Mouse (Mus musculus) heart, postnatal 0 days (tissue): ENCODE data around the gene Shpk. TPM values are rescaled to one million over a fixed set of nuclear protein-coding genes. Genes with fewer than 3 reads are reported as not detected.
A peak's percentile ranks its signal among the peaks of the same experiment; 100 is the strongest.

ENCODE experiments used
- ATAC-seq: fragments of 200-750 bp; cut with Nextera tagmentation; 2 replicates; pipeline ENCODE4 v1.8.0; 2017; ENCODE audit warnings: low read depth, moderate number of reproducible peaks, moderate library complexity; ENCODE audit not compliant: insufficient read depth
- DNase-seq: peaks from one replicate; pipeline ENCODE4 v3.0.0-alpha.2; 2016; ENCODE audit warnings: low spot score
- H3K27ac ChIP-seq: fragments of 300-500 bp; sonication (generic); 2 replicates; pipeline ENCODE4 v1.5.1; 2014; ENCODE audit warnings: low read depth, mild to moderate bottlenecking
- H3K27me3 ChIP-seq: fragments of 300-500 bp; sonication (generic); 2 replicates; pipeline ENCODE4 v1.6.1; 2014; ENCODE audit warnings: low read length, mixed read lengths; ENCODE audit not compliant: control insufficient read depth, insufficient read depth
- H3K36me3 ChIP-seq: fragments of 300-500 bp; sonication (generic); replicated peaks from 2 replicates; pipeline ENCODE4 v1.6.1; 2014; ENCODE audit warnings: low read length, mixed read lengths; ENCODE audit not compliant: control insufficient read depth, insufficient read depth
- H3K4me1 ChIP-seq: fragments of 300-500 bp; sonication (generic); 2 replicates; pipeline ENCODE4 v1.6.1; 2014; ENCODE audit warnings: antibody characterized with exemption; ENCODE audit not compliant: control insufficient read depth, insufficient read depth
- H3K4me2 ChIP-seq: fragments of 300-500 bp; sonication (generic); 2 replicates; pipeline ENCODE4 v1.6.1; 2014; ENCODE audit warnings: low read depth, mild to moderate bottlenecking, low read length, moderate library complexity
- H3K4me3 ChIP-seq: fragments of 300-500 bp; sonication (generic); 2 replicates; pipeline ENCODE4 v1.5.1; 2014; ENCODE audit warnings: low read depth, low read length
- H3K9ac ChIP-seq: fragments of 300-500 bp; sonication (generic); replicated peaks from 2 replicates; pipeline ENCODE4 v1.6.1; 2014; ENCODE audit warnings: low read depth, low read length, mixed read lengths
- H3K9me3 ChIP-seq: fragments of 300-500 bp; sonication (generic); replicated peaks from 2 replicates; pipeline ENCODE4 v1.6.1; 2016; ENCODE audit warnings: low read length; ENCODE audit not compliant: control insufficient read depth
- CTCF ChIP-seq: IDR thresholded peaks from 2 replicates; pipeline ENCODE4 v1.5.1; 2016; ENCODE audit warnings: antibody characterized with exemption, control low read depth, low read depth
- EP300 ChIP-seq: IDR thresholded peaks from 2 replicates; pipeline ENCODE4 v1.6.1; 2016; ENCODE audit warnings: antibody characterized with exemption, low read depth
- WGBS: fragments of 180-500 bp; shearing (Covaris S2); extraction: QIAGEN DNeasy Blood & Tissue Kit; methylation state at CpG from one replicate; pipeline ENCODE4 v1.1.7; 2014; 5-methylcytosine and 5-hydroxymethylcytosine counted together
- polyA plus RNA-seq: library from polyadenylated mRNA; unstranded; fragments of >200 nt; fragmentation: Nextera tagmentation; extraction: Ambion mirVana; gene quantifications from 2 replicates; pipeline ENCODE4 v1.2.1, GENCODE M21; 2015
- total RNA-seq: library from RNA; depleted of rRNA; stranded (reverse); fragments of >200 nt; gene quantifications from 2 replicates; pipeline ENCODE4 v1.2.3, GENCODE M21; 2014; ENCODE audit warnings: low replicate concordance; rRNA removed

The Shpk gene
- total RNA-seq (0.08 and 1.9 TPM in 2 replicates), polyA plus RNA-seq (0.77 and 0.95 TPM in 2 replicates)

DNA sequence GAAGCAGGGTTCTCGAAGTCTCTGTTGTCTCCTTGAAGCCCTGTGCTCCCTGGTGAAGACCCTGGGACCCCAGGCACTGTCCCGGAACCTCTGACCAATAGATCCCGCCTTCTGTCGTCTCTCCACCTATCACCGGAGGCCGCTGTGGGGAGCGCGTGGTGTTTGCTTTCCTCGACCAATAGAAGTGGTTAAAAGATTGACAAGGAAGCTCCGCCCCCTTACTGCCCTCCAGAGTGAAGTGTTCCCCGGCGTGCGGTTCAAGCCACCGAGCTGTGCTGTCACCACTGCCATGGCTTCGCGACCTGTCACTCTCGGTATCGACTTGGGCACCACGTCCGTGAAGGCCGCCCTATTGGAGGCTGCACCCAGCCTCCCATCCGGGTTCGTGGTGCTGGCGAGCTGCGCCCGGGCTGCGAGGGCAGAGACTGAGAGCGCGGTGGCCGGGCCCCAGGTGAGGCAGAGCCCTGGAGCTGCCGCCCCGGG lies at the start of gene Shpk:
Shpk (plus strand) TSS at position 231 of the 483 bp plus-strand sequence.
- peak within 1 kb of the TSS; percentile 62 for H3K9ac ChIP-seq
- ATAC-seq, result peak; percentile 97
- peak within 1 kb of the TSS; percentile 54 for H3K27ac ChIP-seq
- peak; percentile 99 for DNase-seq
- peak within 1 kb of the TSS; percentile 84 for H3K4me2 ChIP-seq
- peaks cover 7% of the 10 kb centered on the region; the same call in 1 of the 2 replicates for H3K36me3 ChIP-seq
- H3K4me1 ChIP-seq, result peaks cover 8% of the 10 kb centered on the region; the same call in 1 of the 2 replicates
- no peak for TF ChIP-seq CTCF
- no peak for TF ChIP-seq EP300
- peak within 1 kb of the TSS; percentile 67 for H3K4me3 ChIP-seq
- H3K27me3 ChIP-seq, result no peaks in the 10 kb centered on the region
- WGBS, result under 1% methylated on average over 32 of the region's 32 CpGs
- H3K9me3 ChIP-seq, result no peaks in the 10 kb centered on the region

GRCm38 (mm10) chr11:73155071-73155470 lies 44.2 kb upstream of the Shpk start:
- 61% methylated on average over 6 of the region's 6 CpGs for WGBS
- ATAC-seq, result no peak

DNA sequence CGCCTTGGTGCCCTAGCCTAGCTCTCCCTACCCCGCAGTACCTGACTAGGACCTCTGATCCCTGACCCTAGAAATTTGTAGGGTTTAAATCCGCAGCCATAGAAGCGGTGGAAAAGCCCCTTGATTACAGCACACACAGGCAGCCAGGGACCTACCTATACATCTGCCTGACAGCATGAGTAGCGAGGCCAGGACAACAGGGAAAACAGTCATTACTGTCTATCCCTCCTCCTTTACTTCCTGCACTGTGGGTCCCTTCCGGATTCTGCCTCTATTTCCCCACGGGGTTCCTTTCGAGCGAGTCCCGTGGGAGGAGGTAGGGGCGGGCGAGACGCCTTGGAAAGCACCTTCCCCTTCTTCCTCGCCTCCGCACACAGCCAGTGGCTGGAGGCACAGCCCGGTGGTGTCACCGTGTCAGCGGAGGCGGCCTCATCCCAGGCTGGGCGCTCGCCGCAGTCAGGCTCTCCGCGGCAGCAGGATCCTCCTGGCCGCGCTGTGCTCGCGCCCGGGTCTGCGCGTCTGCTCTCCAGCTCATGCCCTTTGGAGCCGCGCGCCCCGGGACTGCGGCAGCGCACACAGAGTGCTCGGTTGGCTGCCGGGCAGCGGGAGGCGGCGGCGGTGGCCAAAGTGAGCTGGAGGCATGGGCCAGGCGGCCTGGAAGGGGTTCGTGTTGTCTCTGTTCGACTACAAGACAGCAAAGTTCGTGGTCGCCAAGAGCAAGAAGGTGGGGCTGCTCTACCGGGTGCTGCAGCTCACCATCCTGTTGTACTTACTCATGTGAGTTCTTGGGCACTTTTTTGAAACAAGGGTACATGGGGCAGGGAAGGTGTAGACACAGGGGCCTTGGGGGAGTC lies 39.1 kb upstream of the Shpk start, which contains the start of gene P2rx5:
P2rx5 (plus strand) TSS at position 465 of the 854 bp plus-strand sequence.
- peak; percentile 75 for ATAC-seq

More at GRCm38 (mm10) chr11:73155071-73155470, 44.2 kb upstream of the Shpk start:
- H3K27ac ChIP-seq, result no peak overlapping the region
- H3K9me3 ChIP-seq, result no peaks in the 10 kb centered on the region
- no peak overlapping the region for H3K4me2 ChIP-seq
- H3K4me3 ChIP-seq, result no peak overlapping the region
- TF ChIP-seq CTCF, result no peak
- H3K9ac ChIP-seq, result no peak overlapping the region
- no peaks in the 10 kb centered on the region for H3K4me1 ChIP-seq
- DNase-seq, result no peak
- peaks cover 19% of the 10 kb centered on the region for H3K27me3 ChIP-seq
- H3K36me3 ChIP-seq, result no peaks in the 10 kb centered on the region

DNA sequence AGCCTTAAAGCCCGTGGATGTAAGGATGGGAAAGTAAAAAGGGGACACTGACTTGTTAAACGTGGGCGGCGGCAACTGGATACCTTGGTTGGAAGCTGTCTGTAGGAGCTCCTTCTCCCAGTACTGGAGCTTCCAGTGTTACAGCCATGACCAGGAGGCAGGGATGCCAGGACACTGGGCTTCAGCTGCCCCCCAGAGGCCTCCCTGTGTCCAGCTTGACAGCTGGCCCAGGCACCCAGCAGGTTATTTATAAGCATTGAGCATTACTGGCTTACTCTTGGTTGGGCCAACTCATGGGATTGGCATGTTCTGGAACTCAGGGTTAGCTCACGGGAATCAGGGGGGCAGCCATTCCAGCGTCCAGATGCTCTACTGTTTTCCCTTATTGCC lies 38.5 kb upstream of the Shpk start:
- peak overlapping the region; percentile 49 for H3K4me3 ChIP-seq
- ATAC-seq (peak; percentile 91), DNase-seq (peak; percentile 71)
- no peaks in the 10 kb centered on the region for H3K36me3 ChIP-seq
- H3K4me2 ChIP-seq, result peak overlapping the region; percentile 70
- peak overlapping the region; percentile 79 for H3K27ac ChIP-seq
- peak overlapping the region; percentile 54 for H3K9ac ChIP-seq
- WGBS, result 11% methylated on average over 6 of the region's 6 CpGs
- H3K9me3 ChIP-seq, result no peaks in the 10 kb centered on the region
- H3K27me3 ChIP-seq, result peaks cover 19% of the 10 kb centered on the region
- TF ChIP-seq CTCF (peak; percentile 39), EP300 (no peak)
- H3K4me1 ChIP-seq, result peaks cover 6% of the 10 kb centered on the region; the same call in 1 of the 2 replicates

More for the DNA sequence above, 39.1 kb upstream of the Shpk start, which contains the start of gene P2rx5:
- H3K4me1 ChIP-seq, result peaks cover 6% of the 10 kb centered on the region; the same call in 1 of the 2 replicates
- peak within 1 kb of the TSS; percentile 54 for H3K9ac ChIP-seq
- peak within 1 kb of the TSS; percentile 49 for H3K4me3 ChIP-seq
- peaks cover 19% of the 10 kb centered on the region for H3K27me3 ChIP-seq
- WGBS, result 4% methylated on average over 49 of the region's 49 CpGs
- H3K36me3 ChIP-seq, result no peaks in the 10 kb centered on the region
- H3K4me2 ChIP-seq, result peak within 1 kb of the TSS; percentile 70
- H3K9me3 ChIP-seq, result no peaks in the 10 kb centered on the region
- peak; percentile 41 for DNase-seq
- H3K27ac ChIP-seq, result peak within 1 kb of the TSS; percentile 79
- TF ChIP-seq CTCF, result no peak
- no peak for TF ChIP-seq EP300

- H3K36me3 ChIP-seq, result no peaks in the 10 kb centered on the region
- peaks cover 19% of the 10 kb centered on the region for H3K27me3 ChIP-seq
- TF ChIP-seq CTCF (no peak), EP300 (no peak)
- H3K9me3 ChIP-seq, result no peaks in the 10 kb centered on the region
- DNase-seq, result no peak
- no peak overlapping the region for H3K4me3 ChIP-seq
- peaks cover 6% of the 10 kb centered on the region; the same call in 1 of the 2 replicates for H3K4me1 ChIP-seq
- H3K9ac ChIP-seq, result no peak overlapping the region
- no peak for ATAC-seq
- 76% methylated on average over 4 of the region's 4 CpGs for WGBS
- H3K4me2 ChIP-seq, result no peak overlapping the region
- H3K27ac ChIP-seq, result peak overlapping the region; percentile 79
Observed at GRCm38 (mm10) chr11:73161616-73162015, 37.6 kb upstream of the Shpk start.
